Mouse (Mus musculus) intestine, postnatal 0 days (tissue): ENCODE data around the gene Cstad. TPM values are rescaled to one million over a fixed set of nuclear protein-coding genes. Genes with fewer than 3 reads are reported as not detected.

Experiments
- ATAC-seq: fragments of 200-750 bp; cut with Nextera tagmentation; 2 replicates; pipeline ENCODE4 v1.8.0; 2017; ENCODE audit warnings: mild to moderate bottlenecking, moderate TSS enrichment, moderate library complexity
- H3K27ac ChIP-seq: fragments of 300-500 bp; sonication (generic); 2 replicates; pipeline ENCODE4 v1.5.1; 2014; ENCODE audit warnings: mild to moderate bottlenecking, low read depth, low read length, moderate library complexity
- H3K27me3 ChIP-seq: fragments of 300-500 bp; sonication (generic); replicated peaks from 2 replicates; pipeline ENCODE4 v1.6.1; 2014; ENCODE audit warnings: low read length, mixed read lengths; ENCODE audit not compliant: control insufficient read depth, insufficient read depth
- H3K36me3 ChIP-seq: fragments of 300-500 bp; sonication (generic); 2 replicates; pipeline ENCODE4 v1.6.1; 2014; ENCODE audit warnings: mild to moderate bottlenecking, moderate library complexity; ENCODE audit not compliant: control insufficient read depth, insufficient read depth
- H3K4me1 ChIP-seq: fragments of 300-500 bp; sonication (generic); replicated peaks from 2 replicates; pipeline ENCODE4 v1.6.1; 2014; ENCODE audit warnings: antibody characterized with exemption, low read length, mixed read lengths; ENCODE audit not compliant: control insufficient read depth, insufficient read depth
- H3K4me2 ChIP-seq: fragments of 300-500 bp; sonication (generic); replicated peaks from 2 replicates; pipeline ENCODE4 v1.6.1; 2014; ENCODE audit warnings: low read depth, mild to moderate bottlenecking, moderate library complexity
- H3K4me3 ChIP-seq: fragments of 300-500 bp; sonication (generic); 2 replicates; pipeline ENCODE4 v1.5.1; 2014; ENCODE audit warnings: low read depth, low read length
- H3K9ac ChIP-seq: fragments of 300-500 bp; sonication (generic); 2 replicates; pipeline ENCODE4 v1.6.1; 2014; ENCODE audit warnings: mild to moderate bottlenecking, low read depth, low read length
- H3K9me3 ChIP-seq: fragments of 300-500 bp; sonication (generic); 2 replicates; pipeline ENCODE4 v1.6.1; 2016; ENCODE audit warnings: mixed run types; ENCODE audit not compliant: control insufficient read depth
- CTCF ChIP-seq: sonication (generic); IDR thresholded peaks from 2 replicates; pipeline ENCODE4 v1.5.1; 2016; ENCODE audit warnings: low read depth, mild to moderate bottlenecking, control low read depth, antibody characterized with exemption, moderate library complexity
- WGBS: fragments of 180-500 bp; shearing (Covaris S2); extraction: QIAGEN DNeasy Blood & Tissue Kit; methylation state at CpG from one replicate; pipeline ENCODE4 v1.1.7; 2014; 5-methylcytosine and 5-hydroxymethylcytosine counted together
- polyA plus RNA-seq: library from polyadenylated mRNA; unstranded; fragments of >200 nt; fragmentation: Nextera tagmentation; extraction: Ambion mirVana; gene quantifications from 2 replicates; pipeline ENCODE4 v1.2.1, GENCODE M21; 2015

Cstad gene
- polyA plus RNA-seq, 1 experiment from 2014 or later: 0.53 TPM

GRCm38 (mm10) chr2:30600965-30601841 lies 6.4 kb downstream of the Cstad start:
- H3K4me3 ChIP-seq: 0 out of 2 replicates have a peak overlapping the region, but pooled peaks have one; percentile 4
- H3K9ac ChIP-seq: no peak overlapping the region
- H3K27me3 ChIP-seq: no peaks in the 10 kb centered on the region
- H3K36me3 ChIP-seq: no peaks in the 10 kb centered on the region
- peak overlapping the region; percentile 59 for H3K4me2 ChIP-seq
- H3K4me1 ChIP-seq: no peaks in the 10 kb centered on the region; the same call in 1 of the 2 replicates
- WGBS: 16% methylated on average over 20 of the region's 20 CpGs
- H3K27ac ChIP-seq: peak overlapping the region; percentile 60
- H3K9me3 ChIP-seq: no peaks in the 10 kb centered on the region
- ATAC-seq: no peak
- TF ChIP-seq CTCF: 0 out of 2 replicates have a peak, but pooled peaks have one; percentile 6

GRCm38 (mm10) chr2:30602451-30602850 lies 7.6 kb downstream of the Cstad start:
- ATAC-seq: no peak
- H3K4me1 ChIP-seq: no peaks in the 10 kb centered on the region; the same call in 1 of the 2 replicates
- H3K4me3 ChIP-seq: no peak overlapping the region
- no peak overlapping the region for H3K4me2 ChIP-seq
- TF ChIP-seq CTCF: no peak
- no peaks in the 10 kb centered on the region for H3K27me3 ChIP-seq
- no peaks in the 10 kb centered on the region for H3K9me3 ChIP-seq
- H3K36me3 ChIP-seq: no peaks in the 10 kb centered on the region
- H3K9ac ChIP-seq: no peak overlapping the region
- no peak overlapping the region for H3K27ac ChIP-seq

GRCm38 (mm10) chr2:30603731-30604130 lies 8.9 kb downstream of the Cstad start:
- H3K27me3 ChIP-seq: no peaks in the 10 kb centered on the region
- no peak overlapping the region for H3K4me3 ChIP-seq
- no peaks in the 10 kb centered on the region for H3K36me3 ChIP-seq
- no peak for TF ChIP-seq CTCF
- no peaks in the 10 kb centered on the region for H3K9me3 ChIP-seq
- 78% methylated on average over 5 of the region's 5 CpGs for WGBS
- H3K27ac ChIP-seq: no peak overlapping the region
- no peak for ATAC-seq
- no peak overlapping the region for H3K9ac ChIP-seq
- H3K4me1 ChIP-seq: no peaks in the 10 kb centered on the region; the same call in 1 of the 2 replicates
- no peak overlapping the region for H3K4me2 ChIP-seq

- Histone ChIP-seq H3K4me3 (no peak overlapping the region), H3K4me2 (peak overlapping the region; percentile 48), H3K4me1 (no peaks in the 10 kb centered on the region; the same call in 1 of the 2 replicates), H3K27ac (peak overlapping the region; percentile 28; the same call in 1 of the 2 replicates), H3K9ac (no peak overlapping the region), H3K27me3 (no peaks in the 10 kb centered on the region), H3K36me3 (no peaks in the 10 kb centered on the region), H3K9me3 (no peaks in the 10 kb centered on the region)
- ATAC-seq: no peak
- TF ChIP-seq CTCF: no peak
- WGBS: 12% methylated on average over 32 of the region's 32 CpGs
Observed at GRCm38 (mm10) chr2:30604880-30605761, 10.3 kb downstream of the Cstad start.

GRCm38 (mm10) chr2:30605762-30606051 lies 10.9 kb downstream of the Cstad start:
- no peaks in the 10 kb centered on the region for H3K27me3 ChIP-seq
- H3K4me2 ChIP-seq: no peak overlapping the region
- H3K9ac ChIP-seq: no peak overlapping the region
- H3K4me1 ChIP-seq: no peaks in the 10 kb centered on the region; the same call in 1 of the 2 replicates
- no peak for ATAC-seq
- 21% methylated on average over 4 of the region's 6 CpGs for WGBS
- TF ChIP-seq CTCF: no peak
- H3K9me3 ChIP-seq: no peaks in the 10 kb centered on the region
- H3K4me3 ChIP-seq: no peak overlapping the region
- no peak overlapping the region for H3K27ac ChIP-seq
- no peaks in the 10 kb centered on the region for H3K36me3 ChIP-seq

GRCm38 (mm10) chr2:30606621-30607052 lies 11.8 kb downstream of the Cstad start:
- Histone ChIP-seq H3K4me1 (no peaks in the 10 kb centered on the region; the same call in 1 of the 2 replicates), H3K4me3 (no peak overlapping the region), H3K4me2 (no peak overlapping the region), H3K27me3 (no peaks in the 10 kb centered on the region), H3K9me3 (no peaks in the 10 kb centered on the region), H3K9ac (0 out of 2 replicates have a peak overlapping the region, but pooled peaks have one; percentile 11), H3K36me3 (no peaks in the 10 kb centered on the region), H3K27ac (no peak overlapping the region)
- 28% methylated on average over 23 of the region's 23 CpGs for WGBS
- TF ChIP-seq CTCF: no peak
- no peak for ATAC-seq
